Mouse (Mus musculus): Measurements from ENCODE around the gene Cyp2j5. TPM values are rescaled to one million over a fixed set of nuclear protein-coding genes. Genes with fewer than 3 reads are reported as not detected.
"Not testable (repeated sequence)": the region's sequence is repeated elsewhere in the genome, so short reads cannot be mapped to it uniquely, and the experiment has no call there.

The Cyp2j5 gene
- total RNA-seq (2021): 1 to 10 TPM; 4.0 to 9.7 TPM
- long read RNA-seq, experiment 1, partial matches to known transcripts: 0 of 2 reads
- long read RNA-seq, experiment 1, other reads (novel, unspliced or antisense): 0 of 2 reads
- long read RNA-seq, experiment 2, transcript Cyp2j5-201 (9 exons, 2,345 nt): major isoform, 6 of 10 reads
- long read RNA-seq, experiment 2, partial matches to known transcripts: 2 of 10 reads
- long read RNA-seq, experiment 2, other reads (novel, unspliced or antisense): 2 of 10 reads

DNA sequence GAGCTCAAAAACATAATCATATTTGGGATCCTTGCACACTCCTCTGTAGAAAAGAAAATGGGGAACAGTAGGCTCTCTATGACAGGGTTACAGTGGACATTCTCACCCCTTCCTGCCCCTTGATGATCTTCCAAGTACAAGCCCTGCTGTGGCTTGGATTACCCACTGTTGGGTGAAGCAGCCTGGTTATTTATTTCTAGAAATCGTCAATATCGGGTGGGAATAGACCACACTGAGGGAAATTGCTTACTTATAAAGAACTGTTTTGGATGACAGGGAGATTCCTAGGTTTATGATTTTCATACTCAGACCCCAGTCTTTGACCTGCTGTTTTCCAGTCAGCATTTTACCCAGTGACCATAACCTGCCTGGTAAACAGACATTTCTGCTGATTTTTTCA, at the start of gene Cyp2j5:
Cyp2j5 (minus strand) TSS at position 164 of the 400 bp plus-strand sequence.
- DNase-seq (ENCODE audit: low spot score in 2 of 2): no peak

DNA sequence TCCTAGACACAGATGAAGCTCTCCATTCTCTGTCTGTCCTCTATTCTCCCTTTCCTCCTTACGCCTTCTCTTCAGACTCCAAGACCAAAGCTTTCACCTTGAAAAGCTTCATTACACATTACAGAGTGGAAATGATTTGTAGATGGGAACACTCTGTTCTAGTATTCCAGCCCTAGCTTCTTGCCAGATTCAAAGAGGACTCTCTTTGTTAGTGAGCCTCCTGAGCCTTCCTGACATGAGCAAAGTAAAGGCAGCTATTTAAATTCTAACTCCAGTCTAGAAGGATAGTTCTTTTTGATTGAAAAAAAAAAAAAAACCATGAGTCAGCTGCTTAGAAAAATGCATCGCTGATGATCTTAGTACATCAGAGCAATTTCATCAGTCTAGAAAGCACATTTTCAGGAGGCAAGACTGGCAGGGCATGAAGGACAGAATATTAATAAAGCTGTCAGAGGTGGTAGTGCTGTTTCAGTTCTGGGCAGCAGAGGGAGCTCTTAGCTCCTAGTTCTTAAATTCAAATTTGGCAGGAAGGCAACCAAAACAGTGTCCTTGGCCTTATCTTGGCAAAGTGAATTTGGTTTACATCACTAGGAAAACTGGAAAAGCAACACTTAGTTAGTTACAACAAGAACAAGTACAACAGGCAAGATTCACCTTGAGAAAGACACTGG, 41.5 kb upstream of the Cyp2j5 start:
- DNase-seq (ENCODE audit: low spot score in 2 of 2): peak in 1 of 2 experiments; percentile 13

DNA sequence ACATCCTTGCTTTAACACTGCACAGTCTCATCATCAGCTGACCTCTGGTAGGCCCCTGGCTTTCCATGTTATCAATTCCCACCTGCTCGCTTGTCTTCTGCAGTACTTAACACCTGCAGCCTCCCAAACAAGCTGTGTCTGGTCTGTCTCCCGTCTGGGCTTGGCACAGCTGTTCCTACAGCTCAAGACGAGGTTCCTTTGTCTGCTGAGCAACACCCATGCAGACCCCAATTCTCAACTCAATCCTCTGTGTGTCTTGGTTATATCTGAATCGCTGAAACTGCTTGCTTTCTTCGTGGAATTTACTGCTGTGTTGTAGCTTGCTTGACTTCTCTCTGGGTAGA, 34.2 kb upstream of the Cyp2j5 start:
- DNase-seq (ENCODE audit: low spot score in 2 of 2): no peak

DNA sequence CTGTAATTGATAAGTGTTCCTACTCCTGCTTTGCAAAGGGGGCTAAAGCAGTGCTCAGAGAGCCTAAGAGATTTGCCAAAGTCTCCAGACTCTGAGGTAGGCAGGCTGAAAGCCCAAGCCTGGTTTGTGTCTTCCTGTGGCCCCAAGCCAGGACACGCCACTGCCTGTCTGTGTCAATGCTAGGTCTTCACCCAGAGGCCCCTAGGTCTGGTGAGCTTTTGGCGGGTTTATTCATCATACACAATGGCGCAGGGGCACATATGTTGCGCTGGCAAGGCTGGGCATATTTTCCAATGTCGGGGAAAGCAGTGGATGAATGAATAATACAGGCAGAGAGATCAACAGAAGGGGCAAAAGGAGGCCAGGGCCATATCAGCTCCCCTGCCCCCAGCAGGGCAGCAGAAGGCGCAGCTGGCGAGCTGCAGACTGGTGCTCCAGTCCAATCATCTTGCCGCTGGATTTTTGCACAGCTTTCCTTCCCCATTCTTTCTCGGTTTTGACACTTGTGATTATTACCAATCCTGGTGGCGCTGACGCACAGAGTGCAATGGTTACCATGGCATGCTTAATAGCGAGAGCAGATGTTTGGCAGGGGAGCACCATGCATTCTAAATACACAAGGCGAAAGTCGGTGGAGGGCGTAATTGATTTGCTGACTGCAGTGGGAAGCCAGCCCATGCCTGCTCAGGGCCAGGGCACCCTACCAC, 33.7 kb upstream of the Cyp2j5 start:
- no peak for DNase-seq (ENCODE audit: low spot score in 2 of 2)

DNA sequence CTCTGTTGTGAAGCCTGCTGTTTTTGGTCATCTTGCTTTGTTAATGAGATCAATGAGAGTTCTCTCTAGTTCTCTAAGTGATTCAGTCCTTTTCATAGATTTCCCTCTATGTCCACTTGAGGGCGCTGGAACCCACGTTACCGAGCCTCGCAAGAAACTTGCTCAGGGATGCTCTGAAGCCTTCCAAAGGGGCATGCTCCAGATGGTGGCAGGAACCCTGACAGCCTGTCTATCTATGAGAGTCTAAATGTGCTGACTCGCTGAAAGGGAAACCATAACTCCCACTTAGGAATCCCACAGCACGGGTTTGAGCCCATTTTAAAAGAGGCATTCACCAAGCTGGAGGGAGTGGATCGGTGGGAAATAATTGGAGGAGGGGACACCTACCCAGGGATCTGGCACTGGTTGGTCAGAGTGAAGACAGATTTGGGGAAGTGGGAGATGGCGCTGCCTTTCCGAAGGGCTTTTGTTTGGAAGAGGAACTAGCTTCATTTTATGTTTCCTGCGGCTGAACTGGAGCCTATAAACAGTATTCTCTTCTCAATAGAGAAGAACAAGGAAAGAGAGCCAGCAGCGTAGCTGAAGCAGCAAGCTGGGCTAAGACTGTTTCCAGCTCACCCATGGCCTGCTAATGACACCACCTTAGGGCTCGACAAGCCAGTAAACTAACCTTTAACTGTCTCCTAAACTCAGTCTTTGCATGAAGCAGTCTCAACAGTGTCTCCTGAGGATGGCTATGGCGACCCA, 32.8 kb upstream of the Cyp2j5 start:
- DNase-seq (ENCODE audit: low spot score in 2 of 2): no peak

DNA sequence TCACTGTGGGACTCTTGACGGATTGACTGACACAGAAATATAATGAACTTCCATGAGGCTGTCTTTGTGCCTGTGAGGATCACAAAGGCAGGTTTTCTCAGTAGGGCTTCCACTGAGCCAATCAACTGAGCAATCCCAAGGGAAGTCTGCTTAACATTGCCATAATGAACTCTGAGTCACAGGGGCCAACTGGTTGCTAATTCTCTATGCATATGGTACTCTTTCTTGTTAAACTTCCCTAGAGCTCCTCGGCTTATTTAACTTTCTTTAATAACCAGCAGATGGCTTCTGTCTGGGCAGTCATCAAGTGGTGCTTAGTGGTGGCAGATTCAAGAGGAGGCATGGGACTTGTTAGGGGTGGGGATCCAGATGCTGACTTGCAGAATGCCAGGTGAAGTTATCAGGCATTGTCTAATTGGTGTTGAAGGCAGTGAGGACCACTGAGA, 23.4 kb upstream of the Cyp2j5 start:
- DNase-seq (ENCODE audit: low spot score in 2 of 2): no peak

- no peak for DNase-seq (ENCODE audit: low spot score in 2 of 2)
These were observed 19.5 kb upstream of the Cyp2j5 start for GRCm38 (mm10) chr4:96683474-96683873.

DNA sequence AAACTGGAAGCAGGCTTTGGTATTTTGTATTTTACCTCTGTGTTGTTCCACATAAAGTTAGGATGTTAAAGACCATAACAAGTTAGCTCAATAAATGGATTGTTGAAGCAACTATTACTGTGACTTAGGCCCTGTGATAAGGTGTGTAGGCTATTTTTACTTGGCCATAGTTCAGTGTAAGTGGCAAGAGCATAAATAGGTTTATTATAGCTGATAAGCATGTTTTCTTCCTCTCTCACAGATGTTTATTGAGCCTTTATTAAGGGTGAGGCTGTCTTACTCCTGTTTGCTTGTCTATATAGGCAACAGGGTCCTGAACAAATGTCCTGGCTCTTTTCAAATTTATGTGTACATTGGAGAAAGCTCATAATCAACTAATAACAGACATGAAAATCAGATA, 17.0 kb upstream of the Cyp2j5 start:
- no peak for DNase-seq (ENCODE audit: low spot score in 2 of 2)

- DNase-seq (ENCODE audit: low spot score in 2 of 2): no peak
These were observed 16.3 kb upstream of the Cyp2j5 start for GRCm38 (mm10) chr4:96680233-96680632.

DNA sequence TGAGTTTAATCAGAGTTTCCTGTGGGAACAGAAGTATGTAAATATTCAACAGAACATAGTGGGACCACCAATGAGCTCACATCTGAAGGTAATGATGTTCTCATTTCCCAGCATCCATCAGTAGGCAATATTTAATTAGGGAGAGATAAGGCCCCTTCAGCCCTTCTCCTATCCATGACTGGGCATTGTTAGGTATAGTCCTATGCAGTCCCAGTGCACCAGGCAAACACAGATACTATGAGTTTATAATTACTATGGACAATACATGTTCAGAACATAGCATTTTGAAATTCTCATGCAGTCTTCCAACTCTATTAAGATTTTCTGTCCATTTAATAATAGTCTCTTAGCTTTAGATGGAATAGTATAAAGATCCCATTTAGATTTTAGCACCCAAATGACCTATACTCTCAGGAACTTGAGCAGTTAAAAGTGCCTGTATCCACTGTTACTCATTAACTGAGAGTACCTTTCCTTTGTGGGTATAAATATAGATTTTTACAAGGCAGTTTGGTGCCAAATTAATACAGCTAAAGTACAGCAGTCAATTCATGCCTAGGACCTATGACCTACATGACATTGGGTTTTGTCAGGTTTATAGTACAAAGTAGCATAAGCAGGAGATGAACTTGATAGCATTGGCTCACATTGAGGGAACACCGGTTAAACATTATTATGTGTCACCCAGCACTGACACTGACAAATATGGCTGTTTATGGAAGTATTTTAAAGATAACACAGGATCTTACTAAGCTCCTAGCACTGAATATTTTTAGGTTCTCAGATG, 907 bp upstream of the Cyp2j5 start:
- no peak for DNase-seq (ENCODE audit: low spot score in 2 of 2)

- no peak for DNase-seq (ENCODE audit: low spot score in 2 of 2)
These were observed 28.5 kb downstream of the Cyp2j5 start for GRCm38 (mm10) chr4:96635455-96635854.

GRCm38 (mm10) chr4:96622474-96622873, 41.5 kb downstream of the Cyp2j5 start:
- DNase-seq (ENCODE audit: low spot score in 2 of 2): no peak

DNA sequence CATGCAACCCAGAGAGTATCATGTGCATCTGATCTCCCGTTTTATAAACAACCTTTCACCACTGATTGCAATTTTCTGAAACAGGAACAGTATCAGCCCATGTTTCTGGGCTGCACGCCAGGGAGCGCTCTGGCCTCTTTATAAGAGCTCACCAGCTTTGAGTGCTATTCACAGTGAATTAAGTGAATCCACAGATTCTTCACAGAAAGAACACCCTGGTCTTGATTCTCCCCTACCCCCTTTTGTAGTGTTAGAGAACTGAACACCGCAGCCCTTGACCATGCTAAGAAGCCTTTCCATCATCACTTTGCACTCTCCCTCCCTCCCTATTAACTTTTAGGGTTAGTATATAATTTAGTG, 72.2 kb downstream of the Cyp2j5 start:
- DNase-seq (ENCODE audit: low spot score in 2 of 2): no peak

- no peak for DNase-seq (ENCODE audit: low spot score in 2 of 2)
These were observed 72.8 kb downstream of the Cyp2j5 start, which contains the start of gene Cyp2j9 for GRCm38 (mm10) chr4:96590911-96591790. Gene Cyp2j9 (minus strand): TSS chr4:96591578.

GRCm38 (mm10) chr4:96581425-96582088, 82.4 kb downstream of the Cyp2j5 start:
- DNase-seq (ENCODE audit: low spot score in 2 of 2): no peak

DNA sequence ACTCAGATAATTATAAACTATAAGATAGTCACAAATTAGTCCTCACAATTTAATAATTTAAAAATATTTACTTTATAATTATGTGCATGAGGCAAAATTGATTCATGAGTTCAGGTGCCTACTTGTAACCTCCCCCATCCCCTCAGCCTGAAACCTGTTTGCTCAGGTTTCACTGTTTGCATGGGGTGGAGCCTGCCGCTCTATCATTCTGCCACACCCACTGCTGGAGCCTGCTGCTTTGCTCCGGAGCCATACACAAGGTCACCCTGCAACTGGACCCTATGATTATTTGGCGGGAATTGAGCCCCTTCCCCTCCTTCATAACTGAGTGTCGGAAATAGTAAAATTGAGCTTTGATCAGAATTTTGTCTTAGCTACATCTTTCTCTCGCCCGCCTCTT, 83.6 kb downstream of the Cyp2j5 start:
- DNase-seq (ENCODE audit: low spot score in 2 of 2): not testable (repeated sequence)

Measured in adrenal gland, postnatal 4 days (tissue).